Mouse (Mus musculus): ENCODE measurements at regions not wholly inside any gene's neighbourhood (a gene's known extent, or its start where the extent isn't known, plus 50 kb on each side); places are given as distances from the start of the nearest gene placed in this dataset.

DNA sequence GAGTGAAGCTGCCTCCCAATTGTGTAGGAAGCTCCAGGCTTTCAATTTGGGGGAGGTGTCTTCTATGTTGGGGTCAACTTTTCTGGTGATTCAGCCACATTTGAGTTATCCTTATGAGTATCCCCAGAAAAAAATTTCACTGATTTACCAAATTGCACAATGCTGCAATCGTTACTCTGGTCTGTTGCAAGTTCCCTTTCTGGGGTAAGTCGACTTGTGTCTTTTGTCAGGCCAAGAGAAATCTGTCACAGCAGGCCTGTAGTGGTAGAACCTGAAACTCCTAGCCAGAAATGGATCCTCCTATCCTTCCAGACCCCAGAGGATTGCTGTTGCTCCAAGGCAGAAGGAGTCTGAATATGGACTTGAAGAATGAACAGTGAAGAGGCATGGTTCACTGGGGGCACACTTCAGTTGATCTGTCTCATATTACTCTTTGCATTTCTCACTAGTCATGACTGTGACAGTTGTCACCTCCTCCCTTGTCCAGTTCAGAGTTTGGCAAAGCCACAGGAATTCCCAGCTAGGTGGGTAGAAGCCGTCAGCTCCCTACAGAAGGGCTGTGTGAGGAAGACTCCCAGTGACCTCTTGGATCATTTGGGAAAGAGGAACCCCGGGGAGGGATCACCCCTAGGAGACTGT lies 114.6 kb upstream of the Btg1 start:
- no peaks in the 10 kb centered on the region for H3K27me3 ChIP-seq (replicated peaks; ENCODE audit: control insufficient read depth, insufficient read depth, low read length)
- H3K27ac ChIP-seq (ENCODE audit: low read length) = no peak overlapping the region
- H3K4me2 ChIP-seq (ENCODE audit: low read length) = no peak overlapping the region
- no peaks in the 10 kb centered on the region for H3K36me3 ChIP-seq (ENCODE audit: control insufficient read depth, insufficient read depth)
- no peaks in the 10 kb centered on the region for H3K9me3 ChIP-seq (ENCODE audit: control insufficient read depth, low read length)
- H3K4me3 ChIP-seq (replicated peaks; ENCODE audit: low read length) = no peak overlapping the region
- no peak overlapping the region for H3K9ac ChIP-seq (replicated peaks; ENCODE audit: low read depth, low read length)
- no peaks in the 10 kb centered on the region for H3K4me1 ChIP-seq (replicated peaks; ENCODE audit: control insufficient read depth, insufficient read depth, low read length)
- ATAC-seq = no peak
- 87% methylated on average over 4 of the region's 4 CpGs for WGBS

DNA sequence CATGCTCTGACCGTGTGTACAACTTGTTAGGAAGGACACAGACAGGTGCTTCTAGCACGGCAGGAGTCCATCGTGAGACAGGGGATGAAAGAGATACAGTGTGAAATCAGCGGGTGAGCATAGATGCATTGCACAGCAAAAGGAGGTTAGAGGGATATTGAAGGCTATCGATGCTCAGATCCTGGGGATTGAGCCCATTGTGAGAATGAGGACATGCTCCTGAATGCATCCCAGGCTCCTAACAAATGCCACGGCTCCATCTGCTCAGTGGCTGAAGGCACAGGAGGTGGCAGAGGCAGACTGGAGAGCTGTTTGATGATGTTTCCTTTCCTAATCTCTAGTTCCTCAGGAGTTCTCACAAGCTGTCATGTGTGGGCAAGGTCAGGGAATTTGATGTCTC lies 114.1 kb upstream of the Btg1 start:
- no peaks in the 10 kb centered on the region for H3K9me3 ChIP-seq (ENCODE audit: control insufficient read depth, low read length)
- no peaks in the 10 kb centered on the region for H3K36me3 ChIP-seq (ENCODE audit: control insufficient read depth, insufficient read depth)
- no peaks in the 10 kb centered on the region for H3K4me1 ChIP-seq (replicated peaks; ENCODE audit: control insufficient read depth, insufficient read depth, low read length)
- 84% methylated on average over 6 of the region's 6 CpGs for WGBS
- H3K4me3 ChIP-seq (replicated peaks; ENCODE audit: low read length) = no peak overlapping the region
- no peaks in the 10 kb centered on the region for H3K27me3 ChIP-seq (replicated peaks; ENCODE audit: control insufficient read depth, insufficient read depth, low read length)
- no peak overlapping the region for H3K27ac ChIP-seq (ENCODE audit: low read length)
- no peak for ATAC-seq
- no peak overlapping the region for H3K9ac ChIP-seq (replicated peaks; ENCODE audit: low read depth, low read length)
- H3K4me2 ChIP-seq (ENCODE audit: low read length) = no peak overlapping the region

DNA sequence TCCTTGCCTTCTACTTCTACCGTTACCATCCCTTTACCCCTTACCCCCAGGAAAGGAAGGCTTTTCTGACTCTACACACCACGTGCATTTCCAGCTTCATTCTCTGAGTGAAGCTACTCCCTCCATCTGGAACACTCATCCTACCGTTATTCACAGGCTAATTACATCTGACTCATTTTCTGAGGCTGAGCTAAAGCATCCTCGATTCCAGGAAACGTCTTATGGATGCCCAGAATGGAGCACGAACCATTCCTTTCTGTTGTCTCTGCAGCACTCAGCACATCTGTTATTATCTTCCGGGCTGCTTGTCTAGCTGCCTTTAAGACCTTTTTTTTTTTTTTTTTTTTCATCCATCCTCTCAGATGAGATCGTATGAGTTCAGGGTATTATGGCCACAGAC lies 112.5 kb upstream of the Btg1 start:
- H3K27ac ChIP-seq (ENCODE audit: low read length) = no peak overlapping the region
- 78% methylated on average over 8 of the region's 8 CpGs for WGBS
- H3K36me3 ChIP-seq (ENCODE audit: control insufficient read depth, insufficient read depth) = no peaks in the 10 kb centered on the region
- no peaks in the 10 kb centered on the region for H3K4me1 ChIP-seq (replicated peaks; ENCODE audit: control insufficient read depth, insufficient read depth, low read length)
- no peak overlapping the region for H3K9ac ChIP-seq (replicated peaks; ENCODE audit: low read depth, low read length)
- no peaks in the 10 kb centered on the region for H3K9me3 ChIP-seq (ENCODE audit: control insufficient read depth, low read length)
- no peak overlapping the region for H3K4me3 ChIP-seq (replicated peaks; ENCODE audit: low read length)
- no peak for ATAC-seq
- H3K27me3 ChIP-seq (replicated peaks; ENCODE audit: control insufficient read depth, insufficient read depth, low read length) = no peaks in the 10 kb centered on the region
- no peak overlapping the region for H3K4me2 ChIP-seq (ENCODE audit: low read length)

DNA sequence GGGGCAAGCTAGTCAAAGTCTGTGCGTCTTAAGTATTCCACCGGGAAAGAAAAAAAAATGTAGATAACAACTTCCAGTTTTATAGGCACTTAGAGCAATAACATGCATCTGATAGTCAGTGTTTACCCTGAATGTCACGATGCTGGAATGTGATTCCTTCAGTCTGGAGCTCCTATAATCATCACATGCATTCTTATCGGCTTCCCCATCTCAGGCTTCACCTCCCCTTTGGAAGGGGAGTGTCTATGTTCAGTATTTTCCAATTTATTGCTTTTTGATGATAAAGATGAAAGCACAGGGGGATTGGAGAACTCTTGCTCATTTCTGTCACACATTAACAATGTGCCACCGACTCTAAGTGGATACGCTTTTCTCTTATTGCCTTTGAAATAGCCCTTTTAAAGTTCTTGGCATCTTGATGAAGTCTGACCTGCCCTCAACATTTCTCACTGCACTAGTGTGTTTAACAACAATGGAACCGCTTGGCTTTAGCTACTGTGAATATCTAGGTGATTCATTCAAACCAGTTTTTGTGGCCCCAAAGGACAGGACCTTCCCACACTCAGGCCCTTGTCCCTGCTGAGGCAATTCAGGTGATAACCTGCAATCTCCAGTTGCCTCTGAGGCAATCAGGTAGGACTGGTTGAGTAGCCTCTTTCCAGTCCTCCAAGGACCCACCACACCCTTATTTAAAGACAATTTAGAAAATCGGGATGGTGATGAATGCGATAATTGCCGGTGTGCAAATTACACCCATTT lies 101.5 kb upstream of the Btg1 start:
- 86% methylated on average over 10 of the region's 10 CpGs for WGBS
- no peak overlapping the region for H3K27ac ChIP-seq (ENCODE audit: low read length)
- H3K4me3 ChIP-seq (replicated peaks; ENCODE audit: low read length) = no peak overlapping the region
- ATAC-seq = no peak
- H3K36me3 ChIP-seq (ENCODE audit: control insufficient read depth, insufficient read depth) = no peaks in the 10 kb centered on the region
- H3K9me3 ChIP-seq (ENCODE audit: control insufficient read depth, low read length) = no peaks in the 10 kb centered on the region
- no peak overlapping the region for H3K4me2 ChIP-seq (ENCODE audit: low read length)
- no peaks in the 10 kb centered on the region for H3K4me1 ChIP-seq (replicated peaks; ENCODE audit: control insufficient read depth, insufficient read depth, low read length)
- H3K27me3 ChIP-seq (replicated peaks; ENCODE audit: control insufficient read depth, insufficient read depth, low read length) = no peaks in the 10 kb centered on the region
- no peak overlapping the region for H3K9ac ChIP-seq (replicated peaks; ENCODE audit: low read depth, low read length)

DNA sequence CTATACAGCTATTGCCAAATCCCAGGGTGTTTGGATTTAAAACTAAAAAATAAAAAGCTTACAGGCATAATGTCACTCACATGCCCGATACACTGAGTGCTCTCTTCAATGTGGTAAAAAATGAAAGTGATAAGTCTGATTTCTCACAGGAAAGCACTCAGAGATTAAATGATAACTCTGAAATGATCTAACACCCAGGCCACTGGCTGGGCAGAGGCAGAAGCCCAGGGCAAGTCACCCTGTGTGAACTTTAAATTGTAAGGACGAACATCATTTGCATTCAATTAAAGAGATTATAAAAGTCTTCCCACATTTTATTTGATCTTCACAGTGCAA lies 100.9 kb upstream of the Btg1 start:
- WGBS = 81% methylated on average over 2 of the region's 2 CpGs
- Histone ChIP-seq H3K4me1 (replicated peaks; ENCODE audit: control insufficient read depth, insufficient read depth, low read length) (no peaks in the 10 kb centered on the region), H3K9ac (replicated peaks; ENCODE audit: low read depth, low read length) (no peak overlapping the region), H3K9me3 (ENCODE audit: control insufficient read depth, low read length) (no peaks in the 10 kb centered on the region), H3K4me3 (replicated peaks; ENCODE audit: low read length) (no peak overlapping the region), H3K27ac (ENCODE audit: low read length) (no peak overlapping the region), H3K4me2 (ENCODE audit: low read length) (no peak overlapping the region), H3K36me3 (ENCODE audit: control insufficient read depth, insufficient read depth) (no peaks in the 10 kb centered on the region), H3K27me3 (replicated peaks; ENCODE audit: control insufficient read depth, insufficient read depth, low read length) (no peaks in the 10 kb centered on the region)
- ATAC-seq = no peak

DNA sequence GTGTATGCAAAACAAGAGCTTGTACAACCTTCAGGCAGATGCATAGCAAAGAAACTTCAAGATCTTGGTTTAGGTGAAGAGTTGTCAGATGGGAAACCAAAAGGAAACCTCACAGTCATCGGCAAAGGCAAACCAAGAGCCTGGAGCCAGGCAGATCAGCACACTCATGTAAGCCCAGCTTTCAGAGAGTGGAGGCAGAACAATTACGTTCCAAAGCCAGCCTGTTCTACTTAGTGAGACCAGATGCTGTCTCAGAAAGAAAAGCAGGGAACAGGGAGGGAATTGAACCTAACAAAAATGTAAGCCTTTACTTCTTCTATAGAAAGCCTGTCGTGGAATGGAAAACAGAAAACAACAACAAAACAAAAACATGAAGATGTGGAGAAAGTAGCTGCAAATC lies 97.4 kb upstream of the Btg1 start:
- Histone ChIP-seq H3K36me3 (ENCODE audit: control insufficient read depth, insufficient read depth) (no peaks in the 10 kb centered on the region), H3K9me3 (ENCODE audit: control insufficient read depth, low read length) (no peaks in the 10 kb centered on the region), H3K4me2 (ENCODE audit: low read length) (no peak overlapping the region), H3K4me3 (replicated peaks; ENCODE audit: low read length) (no peak overlapping the region), H3K27ac (ENCODE audit: low read length) (no peak overlapping the region), H3K9ac (replicated peaks; ENCODE audit: low read depth, low read length) (no peak overlapping the region), H3K4me1 (replicated peaks; ENCODE audit: control insufficient read depth, insufficient read depth, low read length) (peaks cover 6% of the 10 kb centered on the region), H3K27me3 (replicated peaks; ENCODE audit: control insufficient read depth, insufficient read depth, low read length) (no peaks in the 10 kb centered on the region)
- 75% methylated on average over 3 of the region's 3 CpGs for WGBS
- ATAC-seq = no peak

DNA sequence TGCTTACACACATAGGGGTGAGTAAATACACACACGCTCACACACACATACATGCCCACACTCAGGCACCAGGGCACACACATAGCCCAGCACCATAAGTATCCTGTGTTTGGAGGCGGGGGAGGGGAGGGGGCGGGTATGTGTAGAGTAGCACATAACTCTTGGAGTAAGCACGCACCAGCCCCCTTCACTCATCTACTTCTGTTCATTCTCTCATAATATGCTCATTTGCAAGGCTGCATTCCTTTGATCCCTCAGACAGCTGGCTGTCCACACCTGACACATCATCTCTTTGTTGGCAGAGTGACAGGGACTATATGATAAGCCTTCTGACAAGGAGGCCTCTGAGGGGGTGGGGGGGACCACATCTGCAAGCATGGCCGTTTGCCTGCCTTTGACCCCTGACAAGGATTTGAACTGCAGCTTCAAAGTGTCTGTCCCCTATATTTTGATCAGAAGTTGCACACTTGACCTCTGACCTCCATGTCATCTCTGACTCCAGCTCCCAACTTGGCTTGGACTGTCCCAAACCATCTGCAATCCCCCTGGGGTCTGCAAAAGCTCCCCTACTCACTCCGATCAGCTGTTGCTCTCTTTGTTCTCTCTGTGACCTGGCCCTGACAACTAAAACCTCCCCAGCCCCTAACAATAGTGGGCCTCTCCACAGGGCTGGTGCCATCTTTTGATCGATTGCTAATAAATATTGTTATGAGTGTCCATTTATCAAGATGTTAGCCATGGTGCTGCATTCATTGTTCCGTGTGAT lies 95.6 kb upstream of the Btg1 start:
- H3K36me3 ChIP-seq (ENCODE audit: control insufficient read depth, insufficient read depth) = no peaks in the 10 kb centered on the region
- no peak overlapping the region for H3K27ac ChIP-seq (ENCODE audit: low read length)
- no peaks in the 10 kb centered on the region for H3K27me3 ChIP-seq (replicated peaks; ENCODE audit: control insufficient read depth, insufficient read depth, low read length)
- H3K4me1 ChIP-seq (replicated peaks; ENCODE audit: control insufficient read depth, insufficient read depth, low read length) = peaks cover 7% of the 10 kb centered on the region
- no peak overlapping the region for H3K4me2 ChIP-seq (ENCODE audit: low read length)
- no peak overlapping the region for H3K4me3 ChIP-seq (replicated peaks; ENCODE audit: low read length)
- 81% methylated on average over 8 of the region's 8 CpGs for WGBS
- no peaks in the 10 kb centered on the region for H3K9me3 ChIP-seq (ENCODE audit: control insufficient read depth, low read length)
- ATAC-seq = no peak
- H3K9ac ChIP-seq (replicated peaks; ENCODE audit: low read depth, low read length) = no peak overlapping the region

DNA sequence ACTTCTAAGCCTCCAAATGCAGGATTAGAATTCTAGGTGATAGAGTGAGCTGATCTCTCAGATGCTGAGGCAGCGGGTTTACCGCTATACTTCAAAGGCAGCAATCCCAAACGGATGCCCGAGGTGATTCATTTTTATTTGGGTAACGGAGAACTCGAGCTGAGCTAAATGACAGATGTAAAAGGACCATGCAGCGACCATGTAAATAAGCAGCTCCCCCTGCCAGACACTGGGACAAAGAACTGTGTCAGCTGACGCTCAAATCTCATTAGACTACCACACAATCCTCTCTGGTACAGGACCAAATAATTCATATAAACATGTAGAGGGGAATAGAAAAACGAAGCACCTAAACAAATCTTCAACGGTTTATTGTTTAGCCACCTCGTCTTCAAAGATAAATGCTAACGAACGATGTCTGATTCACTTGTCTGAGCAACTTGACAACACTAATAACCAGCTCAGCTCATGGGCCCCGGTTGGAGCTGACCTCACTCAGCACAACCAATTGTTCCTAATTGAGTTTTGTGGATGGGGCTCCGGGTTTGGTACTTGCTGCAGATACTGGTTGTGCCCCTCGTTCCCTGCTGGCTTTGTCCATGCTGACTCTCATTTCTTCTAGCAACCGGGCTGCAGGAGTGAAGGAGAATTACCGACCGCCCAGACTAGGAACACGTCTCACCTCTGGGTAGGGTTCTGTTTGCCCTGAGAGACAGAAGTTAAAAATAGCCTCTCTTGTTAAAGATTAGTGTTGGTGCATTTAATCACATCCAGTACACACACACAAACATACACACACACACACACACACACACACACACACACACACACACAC lies 92.6 kb upstream of the Btg1 start:
- H3K4me3 ChIP-seq (replicated peaks; ENCODE audit: low read length) = peak overlapping the region; percentile 15; the same call in 1 of the 2 replicates

DNA sequence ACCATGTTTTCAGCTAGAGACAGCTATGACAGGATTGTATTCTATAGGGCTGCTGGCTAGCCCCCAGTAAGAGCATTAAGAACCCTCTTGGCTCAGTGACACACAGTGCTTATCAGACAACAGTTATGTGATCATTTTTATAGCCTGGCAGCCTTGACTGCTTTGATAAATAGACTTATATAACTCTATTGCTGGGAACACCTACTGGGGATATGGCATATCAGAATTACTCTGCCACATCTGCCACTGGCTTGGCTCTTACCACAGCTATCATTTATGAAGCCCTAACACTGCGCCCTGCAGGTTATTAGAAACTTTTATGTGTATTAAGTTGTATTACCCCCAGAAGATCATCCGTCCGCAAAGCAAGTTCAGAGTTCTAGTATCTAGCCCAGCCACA lies 88.9 kb upstream of the Btg1 start:
- Histone ChIP-seq H3K27me3 (replicated peaks; ENCODE audit: control insufficient read depth, insufficient read depth, low read length) (no peaks in the 10 kb centered on the region), H3K4me3 (replicated peaks; ENCODE audit: low read length) (no peak overlapping the region), H3K9me3 (ENCODE audit: control insufficient read depth, low read length) (no peaks in the 10 kb centered on the region), H3K27ac (ENCODE audit: low read length) (no peak overlapping the region), H3K4me1 (replicated peaks; ENCODE audit: control insufficient read depth, insufficient read depth, low read length) (peaks cover 7% of the 10 kb centered on the region), H3K4me2 (ENCODE audit: low read length) (no peak overlapping the region), H3K9ac (replicated peaks; ENCODE audit: low read depth, low read length) (no peak overlapping the region), H3K36me3 (ENCODE audit: control insufficient read depth, insufficient read depth) (no peaks in the 10 kb centered on the region)
- ATAC-seq = no peak
- 98% methylated on average over 3 of the region's 3 CpGs for WGBS

More for the DNA sequence above, 92.6 kb upstream of the Btg1 start:
- Histone ChIP-seq H3K4me1 (replicated peaks; ENCODE audit: control insufficient read depth, insufficient read depth, low read length) (peaks cover 7% of the 10 kb centered on the region), H3K36me3 (ENCODE audit: control insufficient read depth, insufficient read depth) (no peaks in the 10 kb centered on the region), H3K9ac (replicated peaks; ENCODE audit: low read depth, low read length) (peak overlapping the region; percentile 26), H3K9me3 (ENCODE audit: control insufficient read depth, low read length) (no peaks in the 10 kb centered on the region), H3K27ac (ENCODE audit: low read length) (no peak overlapping the region), H3K4me2 (ENCODE audit: low read length) (peak overlapping the region; percentile 42), H3K27me3 (replicated peaks; ENCODE audit: control insufficient read depth, insufficient read depth, low read length) (no peaks in the 10 kb centered on the region)
- ATAC-seq = peak; percentile 90
- 3% methylated on average over 20 of the region's 20 CpGs for WGBS
